Mouse (Mus musculus) liver, embryonic 13.5 days (tissue): ENCODE results near the gene Micall2. TPM values are rescaled to one million over a fixed set of nuclear protein-coding genes. Genes with fewer than 3 reads are reported as not detected.
A peak's percentile ranks its signal among the peaks of the same experiment; 100 is the strongest.

ENCODE experiments used
- ATAC-seq: fragments of 200-750 bp; cut with Nextera tagmentation; 2 replicates; pipeline ENCODE4 v1.8.0; 2017; ENCODE audit warnings: low read depth, mild to moderate bottlenecking, moderate number of reproducible peaks, moderate library complexity
- DNase-seq: peaks from one replicate; pipeline ENCODE4 v3.0.0; 2022
- H3K27ac ChIP-seq: fragments of 300-500 bp; sonication (generic); 2 replicates; pipeline ENCODE4 v1.5.1; 2015; ENCODE audit warnings: moderate library complexity, mild to moderate bottlenecking, inconsistent platforms
- H3K27me3 ChIP-seq: fragments of 300-500 bp; sonication (generic); 2 replicates; pipeline ENCODE4 v1.6.1; 2015; ENCODE audit warnings: mild to moderate bottlenecking, inconsistent platforms
- H3K36me3 ChIP-seq: fragments of 300-500 bp; sonication (generic); 2 replicates; pipeline ENCODE4 v1.6.1; 2015; ENCODE audit warnings: mild to moderate bottlenecking, inconsistent platforms
- H3K4me1 ChIP-seq: fragments of 300-500 bp; sonication (generic); replicated peaks from 2 replicates; pipeline ENCODE4 v1.6.1; 2015; ENCODE audit warnings: inconsistent platforms
- H3K4me2 ChIP-seq: fragments of 300-500 bp; sonication (generic); 2 replicates; pipeline ENCODE4 v1.6.1; 2015; ENCODE audit warnings: inconsistent platforms, mild to moderate bottlenecking, moderate library complexity
- H3K4me3 ChIP-seq: fragments of 300-500 bp; sonication (generic); replicated peaks from 2 replicates; pipeline ENCODE4 v1.5.1; 2015; ENCODE audit warnings: mild to moderate bottlenecking, inconsistent platforms
- H3K9ac ChIP-seq: fragments of 300-500 bp; sonication (generic); 2 replicates; pipeline ENCODE4 v1.6.1; 2015; ENCODE audit warnings: mild to moderate bottlenecking, inconsistent platforms
- H3K9me3 ChIP-seq: fragments of 300-500 bp; sonication (generic); replicated peaks from 2 replicates; pipeline ENCODE4 v1.6.1; 2016; ENCODE audit warnings: inconsistent platforms
- WGBS: fragments of 180-500 bp; shearing (Covaris S2); methylation state at CpG from one replicate; pipeline ENCODE4 v1.1.7; 2015; ENCODE audit not compliant: insufficient replicate concordance; 5-methylcytosine and 5-hydroxymethylcytosine counted together
- microRNA-seq: library from miRNA; unstranded; fragments of <30 nt; microRNA quantifications from one replicate; pipeline ENCODE4, GENCODE M21; 2016
- polyA plus RNA-seq: library from polyadenylated mRNA; unstranded; fragments of >200 nt; fragmentation: Nextera tagmentation; extraction: Ambion mirVana; gene quantifications from 2 replicates; pipeline ENCODE4 v1.2.1, GENCODE M21; 2015

The Micall2 gene
- polyA plus RNA-seq, 1 experiment from 2014 or later: 9.8 TPM

DNA sequence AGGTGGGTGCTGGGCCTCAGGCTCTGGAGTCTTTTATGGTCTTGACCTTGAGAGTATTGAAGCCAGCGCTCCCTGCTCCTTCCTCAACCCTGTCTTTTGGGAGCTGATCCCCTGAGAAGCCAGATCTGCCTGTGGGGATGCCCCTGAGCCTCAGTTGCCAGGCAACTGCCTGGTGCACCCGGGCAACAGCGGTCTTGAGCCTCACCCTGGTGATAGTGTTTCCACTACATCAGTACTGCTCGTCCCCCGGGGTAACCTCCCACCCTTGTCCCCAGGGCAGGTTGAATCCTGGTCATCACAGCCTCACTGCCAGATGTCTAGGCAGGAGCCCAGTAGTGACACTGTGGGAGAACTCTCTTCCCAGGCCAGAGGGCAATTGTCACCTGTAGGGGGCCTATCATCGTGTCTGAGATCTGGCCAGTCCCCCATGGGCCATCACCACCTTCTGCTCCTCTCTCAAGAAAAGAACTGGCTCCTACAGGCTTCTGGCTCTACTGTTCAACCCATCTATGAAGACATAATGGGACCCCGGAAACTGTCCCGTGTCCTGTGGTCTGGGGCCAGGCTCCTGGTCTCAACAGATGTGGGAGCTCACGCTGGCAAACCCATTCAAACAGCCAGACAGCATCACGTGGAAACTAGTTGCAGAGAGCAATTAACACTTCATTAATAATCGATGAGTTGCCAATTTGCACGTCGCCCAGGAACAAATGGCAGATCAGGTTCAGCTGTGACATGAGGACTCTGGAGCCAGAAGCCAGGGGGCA is 61.0 kb downstream of the Micall2 start:
- WGBS: 28% methylated on average over 13 of the region's 13 CpGs
- Histone ChIP-seq H3K4me3 (no peak overlapping the region), H3K9me3 (no peaks in the 10 kb centered on the region), H3K4me1 (no peaks in the 10 kb centered on the region), H3K27ac (no peak overlapping the region), H3K9ac (no peak overlapping the region), H3K4me2 (no peak overlapping the region), H3K36me3 (no peaks in the 10 kb centered on the region), H3K27me3 (peaks cover 74% of the 10 kb centered on the region)
- ATAC-seq (no peak), DNase-seq (no peak)

- Histone ChIP-seq H3K4me3 (no peak overlapping the region), H3K36me3 (no peaks in the 10 kb centered on the region), H3K4me2 (no peak overlapping the region), H3K27ac (no peak overlapping the region), H3K27me3 (peaks cover 85% of the 10 kb centered on the region), H3K9ac (no peak overlapping the region), H3K9me3 (no peaks in the 10 kb centered on the region), H3K4me1 (no peaks in the 10 kb centered on the region)
- ATAC-seq (no peak), DNase-seq (no peak)
- 9% methylated on average over 8 of the region's 8 CpGs for WGBS
Observed at GRCm38 (mm10) chr5:139669380-139669779, 66.8 kb downstream of the Micall2 start.

GRCm38 (mm10) chr5:139668494-139668893 is 67.6 kb downstream of the Micall2 start:
- 1% methylated on average over 24 of the region's 24 CpGs for WGBS

DNA sequence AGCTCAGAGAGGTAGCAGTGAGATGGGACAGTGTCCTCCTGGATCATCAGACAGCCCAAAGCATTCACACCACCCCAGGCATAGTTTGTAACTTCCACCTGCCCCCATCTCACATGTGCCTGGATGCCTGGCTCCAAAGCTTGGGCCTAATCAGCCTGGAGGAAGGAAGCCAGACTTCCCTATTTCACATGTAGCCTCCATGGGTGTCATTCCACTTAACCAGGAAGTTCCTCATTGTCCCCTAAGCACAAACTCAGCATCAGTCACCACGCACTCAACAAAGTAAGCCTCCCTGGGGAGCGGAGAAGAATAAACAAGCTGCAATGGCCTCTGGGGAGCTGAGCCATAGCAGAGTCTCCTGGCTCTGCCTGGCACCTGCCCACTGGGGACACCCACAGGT is 69.6 kb downstream of the Micall2 start:
- Histone ChIP-seq H3K9ac (no peak overlapping the region), H3K36me3 (no peaks in the 10 kb centered on the region), H3K27ac (no peak overlapping the region), H3K4me1 (no peaks in the 10 kb centered on the region), H3K27me3 (peaks cover 60% of the 10 kb centered on the region), H3K4me3 (no peak overlapping the region), H3K9me3 (no peaks in the 10 kb centered on the region), H3K4me2 (no peak overlapping the region)
- ATAC-seq (no peak), DNase-seq (no peak)
- 15% methylated on average over 2 of the region's 2 CpGs for WGBS

More at GRCm38 (mm10) chr5:139668494-139668893, 67.6 kb downstream of the Micall2 start:
- ATAC-seq (no peak), DNase-seq (peak; percentile 19)
- Histone ChIP-seq H3K9me3 (no peaks in the 10 kb centered on the region), H3K27me3 (peaks cover 76% of the 10 kb centered on the region), H3K27ac (no peak overlapping the region), H3K4me3 (no peak overlapping the region), H3K4me2 (no peak overlapping the region), H3K9ac (no peak overlapping the region), H3K4me1 (no peaks in the 10 kb centered on the region), H3K36me3 (no peaks in the 10 kb centered on the region)

GRCm38 (mm10) chr5:139665375-139665774 is 70.8 kb downstream of the Micall2 start:
- Histone ChIP-seq H3K9ac (no peak overlapping the region), H3K4me1 (no peaks in the 10 kb centered on the region), H3K36me3 (no peaks in the 10 kb centered on the region), H3K27ac (no peak overlapping the region), H3K9me3 (no peaks in the 10 kb centered on the region), H3K4me3 (no peak overlapping the region), H3K27me3 (peaks cover 59% of the 10 kb centered on the region), H3K4me2 (no peak overlapping the region)
- ATAC-seq (no peak), DNase-seq (no peak)
- 53% methylated on average over 3 of the region's 3 CpGs for WGBS

GRCm38 (mm10) chr5:139661713-139662112 is 74.4 kb downstream of the Micall2 start:
- WGBS: 52% methylated on average over 7 of the region's 8 CpGs

GRCm38 (mm10) chr5:139659307-139659706 is 76.8 kb downstream of the Micall2 start:
- Histone ChIP-seq H3K4me3 (no peak overlapping the region), H3K27ac (no peak overlapping the region), H3K9ac (no peak overlapping the region), H3K9me3 (no peaks in the 10 kb centered on the region), H3K4me1 (no peaks in the 10 kb centered on the region), H3K27me3 (peaks cover 44% of the 10 kb centered on the region), H3K4me2 (no peak overlapping the region), H3K36me3 (no peaks in the 10 kb centered on the region)
- ATAC-seq: no peak
- DNase-seq: no peak
- WGBS: 5% methylated on average over 18 of the region's 18 CpGs

More at GRCm38 (mm10) chr5:139661713-139662112, 74.4 kb downstream of the Micall2 start:
- no peaks in the 10 kb centered on the region for H3K9me3 ChIP-seq
- no peak overlapping the region for H3K4me3 ChIP-seq
- no peak for DNase-seq
- H3K27ac ChIP-seq: no peak overlapping the region
- H3K27me3 ChIP-seq: peaks cover 50% of the 10 kb centered on the region
- H3K4me2 ChIP-seq: no peak overlapping the region
- no peaks in the 10 kb centered on the region for H3K36me3 ChIP-seq
- H3K4me1 ChIP-seq: no peaks in the 10 kb centered on the region
- no peak overlapping the region for H3K9ac ChIP-seq
- ATAC-seq: no peak

GRCm38 (mm10) chr5:139658865-139659264 is 77.3 kb downstream of the Micall2 start:
- no peak overlapping the region for H3K4me3 ChIP-seq
- ATAC-seq (no peak), DNase-seq (no peak)
- no peak overlapping the region for H3K27ac ChIP-seq
- no peaks in the 10 kb centered on the region for H3K4me1 ChIP-seq
- H3K36me3 ChIP-seq: no peaks in the 10 kb centered on the region
- H3K9me3 ChIP-seq: no peaks in the 10 kb centered on the region
- peaks cover 44% of the 10 kb centered on the region for H3K27me3 ChIP-seq
- WGBS: 40% methylated on average over 7 of the region's 7 CpGs
- no peak overlapping the region for H3K4me2 ChIP-seq
- no peak overlapping the region for H3K9ac ChIP-seq

DNA sequence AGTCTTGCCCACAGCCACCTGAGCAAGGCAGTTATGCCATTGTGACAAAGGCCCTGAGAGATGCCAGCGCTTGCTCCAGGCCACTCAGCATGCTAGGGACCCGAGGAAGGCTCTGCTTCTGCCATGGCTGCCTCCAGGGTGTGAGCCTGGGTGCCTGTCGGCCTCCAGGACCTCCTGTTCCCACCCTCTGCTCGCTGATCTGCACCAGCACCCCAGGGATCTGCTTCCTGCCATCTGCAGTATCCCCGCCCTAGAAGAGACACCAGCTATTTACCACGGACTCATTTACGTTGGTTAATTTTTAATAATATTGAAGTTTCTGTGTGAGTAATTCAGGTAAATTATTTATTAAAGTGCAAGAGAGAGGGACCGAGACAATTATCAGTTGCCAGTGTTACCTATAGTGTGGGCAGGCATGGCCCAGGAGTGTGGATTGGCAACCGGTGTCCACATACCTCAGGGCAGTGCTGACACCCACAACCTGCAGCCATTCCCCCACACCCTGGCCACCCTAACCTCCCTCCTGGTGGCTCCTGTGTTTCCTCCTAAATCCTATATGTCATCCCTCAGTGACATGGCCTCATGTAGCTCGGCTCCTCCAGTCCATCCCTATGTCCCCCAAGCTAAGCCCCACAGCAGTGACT is 78.1 kb downstream of the Micall2 start:
- no peak for DNase-seq
- no peak overlapping the region for H3K9ac ChIP-seq

More for the DNA sequence above, 78.1 kb downstream of the Micall2 start:
- H3K27me3 ChIP-seq: peaks cover 44% of the 10 kb centered on the region
- no peak for ATAC-seq
- no peaks in the 10 kb centered on the region for H3K36me3 ChIP-seq
- H3K4me3 ChIP-seq: no peak overlapping the region
- H3K27ac ChIP-seq: no peak overlapping the region
- H3K4me2 ChIP-seq: no peak overlapping the region
- no peaks in the 10 kb centered on the region for H3K9me3 ChIP-seq
- no peaks in the 10 kb centered on the region for H3K4me1 ChIP-seq
- 44% methylated on average over 10 of the region's 10 CpGs for WGBS

Small RNA genes lying within 50 kb of the gene (microRNA-seq; reads per million reads assigned to microRNA genes)
- not detected for gene Mir7037

Other genes with a start within 250 kb of the Micall2 start
- not detected in 2 replicates for gene Uncx, start 192.8 kb downstream of the Micall2 start, polyA plus RNA-seq
- 12.7 and 13.8 TPM in 2 replicates for gene Ints1, start 39.3 kb upstream of the Micall2 start, polyA plus RNA-seq
- 41.6 and 44.9 TPM in 2 replicates for gene Mafk, start 55.2 kb upstream of the Micall2 start, polyA plus RNA-seq
- 0.68 and 0.89 TPM in 2 replicates for gene Tmem184a, start 83.6 kb upstream of the Micall2 start, polyA plus RNA-seq
- gene Gm26938, start 90.1 kb upstream of the Micall2 start, polyA plus RNA-seq: not detected in 2 replicates
- 68.7 and 70.5 TPM in 2 replicates for gene Psmg3, start 90.5 kb upstream of the Micall2 start, polyA plus RNA-seq
- gene Elfn1, start 171.6 kb upstream of the Micall2 start, polyA plus RNA-seq: 0.03 and 0.06 TPM in 2 replicates